In genomic region chr2:105769747-105770328, GRCm38 (mm10) we compare ENCODE assay signal across 19 mouse cellular contexts.
A peak's percentile ranks its signal among the peaks of the same experiment; 100 is the strongest.
DNase-seq lines count a peak whose midpoint lies in the region; ATAC-seq and TF ChIP-seq lines count a peak whose summit lies in the region.
"Had no signal": no experiment of that assay in that cellular context is flagged by ENCODE, and none has a peak within 500 bp of the region (broad histone marks: within the 10 kb centered on the region; RNA-seq: fewer than 3 reads in every experiment).

No protein-coding gene starts in this region.

- peaks cover 3% of the 10 kb centered on the region; the same call in 1 of the 2 replicates for H3K9me3 ChIP-seq in G1E (replicated peaks)
- H3K9me3 ChIP-seq in liver, embryonic 12.5 days (replicated peaks), result no peaks in the 10 kb centered on the region
- H3K9me3 ChIP-seq in midbrain, embryonic 14.5 days (ENCODE audit: control insufficient read depth, low read length), result peaks cover 3% of the 10 kb centered on the region; the same call in 1 of the 2 replicates
- H3K9me3 ChIP-seq: embryonic facial prominence, embryonic 10.5 days; limb, embryonic 13.5 days had no signal

- no peaks in the 10 kb centered on the region for H3K27me3 ChIP-seq in G1E (ENCODE audit: insufficient read depth, low read length)
- no peaks in the 10 kb centered on the region for H3K27me3 ChIP-seq in liver, embryonic 12.5 days (replicated peaks)
- peaks cover 20% of the 10 kb centered on the region for H3K27me3 ChIP-seq in midbrain, embryonic 14.5 days (ENCODE audit: control insufficient read depth, insufficient read depth, low read length)
- H3K27me3 ChIP-seq: limb, embryonic 13.5 days; neural tube, embryonic 13.5 days had no signal

- 0 out of 2 replicates have a peak overlapping the region, but pooled peaks have one; percentile 14 for H3K4me2 ChIP-seq in liver, embryonic 12.5 days
- H3K4me2 ChIP-seq in midbrain, embryonic 14.5 days (ENCODE audit: low read length), result no peak overlapping the region
- H3K4me2 ChIP-seq: hindbrain, embryonic 14.5 days; limb, embryonic 13.5 days; lung, embryonic 14.5 days; neural tube, embryonic 13.5 days had no signal

- 34% methylated on average over 4 of the region's 4 CpGs for WGBS in liver, embryonic 12.5 days (ENCODE audit: insufficient replicate concordance)
- 83% methylated on average over 4 of the region's 4 CpGs for WGBS in midbrain, embryonic 14.5 days

- peaks cover 7% of the 10 kb centered on the region for H3K4me1 ChIP-seq in G1E (ENCODE audit: insufficient read depth, low read depth, low read length)
- H3K4me1 ChIP-seq in liver, embryonic 12.5 days, result peaks cover 29% of the 10 kb centered on the region
- H3K4me1 ChIP-seq in midbrain, embryonic 14.5 days (ENCODE audit: control insufficient read depth, insufficient read depth, low read length), result no peaks in the 10 kb centered on the region
- H3K4me1 ChIP-seq: embryonic facial prominence, embryonic 10.5 days; limb, embryonic 13.5 days; neural tube, embryonic 13.5 days had no signal

- peaks cover 6% of the 10 kb centered on the region for H3K36me3 ChIP-seq in G1E (replicated peaks)
- peaks cover 8% of the 10 kb centered on the region; the same call in 1 of the 2 replicates for H3K36me3 ChIP-seq in liver, embryonic 12.5 days
- no peaks in the 10 kb centered on the region for H3K36me3 ChIP-seq in midbrain, embryonic 14.5 days (ENCODE audit: control insufficient read depth, insufficient read depth, low read length)

- peak overlapping the region; percentile 65; the same call in 1 of the 2 replicates for H3K27ac ChIP-seq in liver, embryonic 12.5 days
- no peak overlapping the region for H3K27ac ChIP-seq in midbrain, embryonic 14.5 days (replicated peaks; ENCODE audit: low read depth, low read length)
- H3K27ac ChIP-seq: embryonic facial prominence, embryonic 10.5 days; gastrocnemius, adult 2 months; hindbrain, embryonic 14.5 days; limb, embryonic 13.5 days; neural tube, embryonic 13.5 days had no signal

- DNase-seq in G1E (ENCODE audit: low spot score), result no peak
- DNase-seq in c-Kit-positive CD71-positive TER-119-negative erythroid progenitor cells, embryonic 14.5 days (ENCODE audit: low read depth), result peak; percentile 61
- DNase-seq in ovary, postnatal 36 days (ENCODE audit: low spot score), result no peak
- DNase-seq in midbrain, embryonic 14.5 days, result no peak
- no peak for DNase-seq in thymus, adult 18-20 months
- DNase-seq: adrenal gland, adult 8-10 months; cerebellum, adult 8-10 months; gastrocnemius, adult 2 months; kidney, adult 2 months; kidney, postnatal 14 days; lung, embryonic 14.5 days had no signal

- H3K9ac ChIP-seq in liver, embryonic 12.5 days, result no peak overlapping the region
- no peak overlapping the region for H3K9ac ChIP-seq in midbrain, embryonic 14.5 days (replicated peaks; ENCODE audit: low read length)
- H3K9ac ChIP-seq: hindbrain, embryonic 14.5 days; limb, embryonic 13.5 days; lung, embryonic 14.5 days; neural tube, embryonic 13.5 days had no signal

- no peak overlapping the region for H3K4me3 ChIP-seq in G1E (ENCODE audit: low read depth, low read length)
- H3K4me3 ChIP-seq in liver, embryonic 12.5 days, result no peak overlapping the region
- H3K4me3 ChIP-seq in midbrain, embryonic 14.5 days (replicated peaks; ENCODE audit: low read depth, low read length), result no peak overlapping the region
- H3K4me3 ChIP-seq: embryonic facial prominence, embryonic 10.5 days; gastrocnemius, adult 2 months; limb, embryonic 13.5 days; myocyte; neural tube, embryonic 13.5 days had no signal

- no peak for TF ChIP-seq CTCF in G1E (IDR thresholded peaks at IDR 0.05; ENCODE audit: low read depth, low read length)

- ATAC-seq in G1E (ENCODE audit: extremely low read depth, insufficient number of reproducible peaks, low FRiP score, poor library complexity, severe bottlenecking), result peak; percentile 80
- peak; percentile 93 for ATAC-seq in liver, embryonic 12.5 days
- 0 out of 2 replicates have a peak, but pooled peaks have one; percentile 27 for ATAC-seq in megakaryocyte, adult 5-6 weeks (ENCODE audit: poor library complexity, severe bottlenecking)
- no peak for ATAC-seq in midbrain, embryonic 14.5 days (ENCODE audit: low FRiP score, low TSS enrichment)
- ATAC-seq: midbrain, embryonic 16.5 days had no signal
